Mouse (Mus musculus) lung, embryonic 15.5 days (tissue): ENCODE measurements around the gene Nfia. TPM values are rescaled to one million over a fixed set of nuclear protein-coding genes. Genes with fewer than 3 reads are reported as not detected.
A peak's percentile ranks its signal among the peaks of the same experiment; 100 is the strongest.

Source experiments
- ATAC-seq: fragments of 200-750 bp; cut with Nextera tagmentation; 2 replicates; pipeline ENCODE4 v1.8.0; 2017; ENCODE audit warnings: moderate number of reproducible peaks, borderline replicate concordance; ENCODE audit not compliant: low FRiP score, low TSS enrichment; ENCODE audit errors: extremely low read depth
- H3K27ac ChIP-seq: fragments of 300-500 bp; sonication (generic); 2 replicates; pipeline ENCODE4 v1.5.1; 2015; ENCODE audit warnings: moderate library complexity, mild to moderate bottlenecking, inconsistent platforms
- H3K27me3 ChIP-seq: fragments of 300-500 bp; sonication (generic); 2 replicates; pipeline ENCODE4 v1.6.1; 2015; ENCODE audit warnings: inconsistent platforms
- H3K36me3 ChIP-seq: fragments of 300-500 bp; sonication (generic); 2 replicates; pipeline ENCODE4 v1.6.1; 2015; ENCODE audit warnings: inconsistent platforms
- H3K4me1 ChIP-seq: fragments of 300-500 bp; sonication (generic); 2 replicates; pipeline ENCODE4 v1.6.1; 2015; ENCODE audit warnings: inconsistent platforms
- H3K4me2 ChIP-seq: fragments of 300-500 bp; sonication (generic); 2 replicates; pipeline ENCODE4 v1.6.1; 2015; ENCODE audit warnings: inconsistent platforms, mild to moderate bottlenecking, moderate library complexity
- H3K4me3 ChIP-seq: fragments of 300-500 bp; sonication (generic); 2 replicates; pipeline ENCODE4 v1.5.1; 2015; ENCODE audit warnings: mild to moderate bottlenecking, inconsistent platforms
- H3K9ac ChIP-seq: fragments of 300-500 bp; sonication (generic); 2 replicates; pipeline ENCODE4 v1.6.1; 2015; ENCODE audit warnings: inconsistent platforms
- H3K9me3 ChIP-seq: fragments of 300-500 bp; sonication (generic); 2 replicates; pipeline ENCODE4 v1.6.1; 2016; ENCODE audit warnings: inconsistent platforms
- WGBS: fragments of 180-500 bp; shearing (Covaris S2); methylation state at CpG from one replicate; pipeline ENCODE4 v1.1.7; 2015; 5-methylcytosine and 5-hydroxymethylcytosine counted together
- polyA plus RNA-seq: library from polyadenylated mRNA; unstranded; fragments of >200 nt; fragmentation: Nextera tagmentation; extraction: Ambion mirVana; gene quantifications from 2 replicates; pipeline ENCODE4 v1.2.1, GENCODE M21; 2015

Nfia gene
- polyA plus RNA-seq, 1 experiment from 2014 or later = 50.2 TPM

DNA sequence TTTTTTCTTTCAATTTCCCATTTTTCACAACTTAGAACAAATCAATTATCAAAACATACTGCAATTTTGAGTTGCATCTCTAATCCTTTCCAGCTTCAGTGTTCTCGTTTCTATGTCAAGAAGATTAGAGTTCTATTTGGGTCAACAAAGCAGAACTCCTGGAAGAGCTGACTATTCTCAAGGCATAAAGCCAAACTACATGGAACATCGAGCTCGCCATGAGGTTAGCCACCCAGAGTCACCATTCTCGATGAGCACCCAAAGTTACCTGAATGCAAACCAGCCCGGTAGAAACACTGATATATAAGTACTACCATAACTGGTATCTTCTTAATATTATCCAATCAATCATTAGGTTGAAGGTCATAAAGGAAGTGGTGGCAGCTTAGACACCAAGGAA is 5.0 kb upstream of the Nfia start:
- WGBS = 87% methylated on average over 5 of the region's 5 CpGs
- ATAC-seq = no peak
- no peaks in the 10 kb centered on the region for H3K27me3 ChIP-seq
- no peak overlapping the region for H3K4me3 ChIP-seq
- H3K36me3 ChIP-seq = no peaks in the 10 kb centered on the region
- peaks cover 4% of the 10 kb centered on the region for H3K4me1 ChIP-seq
- H3K27ac ChIP-seq = no peak overlapping the region
- H3K9ac ChIP-seq = no peak overlapping the region
- H3K9me3 ChIP-seq = no peaks in the 10 kb centered on the region
- no peak overlapping the region for H3K4me2 ChIP-seq

DNA sequence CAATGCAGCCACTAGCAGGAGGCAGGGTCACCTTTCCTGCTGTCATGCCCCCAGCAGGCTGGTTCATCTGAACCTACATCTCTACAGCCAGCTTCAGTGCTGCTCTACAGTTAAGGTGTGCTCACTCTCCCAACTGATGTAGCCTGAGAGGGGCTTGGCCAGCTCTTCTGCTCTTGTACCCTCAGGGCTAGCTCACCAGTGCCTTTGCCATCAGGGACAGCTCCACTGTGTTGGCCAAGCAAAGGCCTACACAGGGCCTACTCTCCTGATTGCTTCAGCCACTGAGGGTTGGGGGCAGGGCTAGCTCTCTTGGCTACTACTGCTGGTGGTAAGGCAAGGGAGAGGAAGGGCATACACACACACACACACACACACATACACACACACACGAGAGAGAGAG is 2.7 kb upstream of the Nfia start:
- 29% methylated on average over 1 of the region's 1 CpGs for WGBS

DNA sequence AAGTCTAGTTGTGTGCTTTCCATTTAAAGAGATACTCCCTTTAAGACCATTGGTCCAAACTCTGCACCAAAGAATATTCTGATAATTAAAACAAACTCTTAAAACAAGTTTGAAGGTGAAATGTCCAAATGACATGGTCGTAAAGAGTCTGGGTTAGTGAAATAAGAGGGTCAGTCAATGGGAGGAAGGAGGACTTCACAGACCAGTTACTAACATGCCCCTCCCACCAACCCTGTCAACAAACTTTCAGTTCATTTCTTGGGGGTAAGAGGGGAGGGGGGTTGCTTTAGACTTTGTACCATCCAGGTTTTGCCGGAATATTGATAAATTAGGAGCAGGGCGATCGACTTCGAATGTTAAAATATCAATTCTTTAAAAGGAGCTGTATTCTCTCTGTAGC is 1.1 kb upstream of the Nfia start:
- peak overlapping the region; percentile 96 for H3K27ac ChIP-seq
- no peaks in the 10 kb centered on the region for H3K27me3 ChIP-seq
- H3K4me1 ChIP-seq = peaks cover 26% of the 10 kb centered on the region
- ATAC-seq = no peak
- 5% methylated on average over 5 of the region's 5 CpGs for WGBS
- peak overlapping the region; percentile 45 for H3K4me3 ChIP-seq
- H3K4me2 ChIP-seq = peak overlapping the region; percentile 69
- no peaks in the 10 kb centered on the region for H3K36me3 ChIP-seq
- no peaks in the 10 kb centered on the region for H3K9me3 ChIP-seq
- peak overlapping the region; percentile 31 for H3K9ac ChIP-seq

More for the DNA sequence above, 2.7 kb upstream of the Nfia start:
- Histone ChIP-seq H3K9me3 (no peaks in the 10 kb centered on the region), H3K27ac (no peak overlapping the region), H3K4me2 (no peak overlapping the region), H3K27me3 (no peaks in the 10 kb centered on the region), H3K4me3 (no peak overlapping the region), H3K4me1 (peaks cover 18% of the 10 kb centered on the region), H3K9ac (no peak overlapping the region), H3K36me3 (no peaks in the 10 kb centered on the region)
- no peak for ATAC-seq

DNA sequence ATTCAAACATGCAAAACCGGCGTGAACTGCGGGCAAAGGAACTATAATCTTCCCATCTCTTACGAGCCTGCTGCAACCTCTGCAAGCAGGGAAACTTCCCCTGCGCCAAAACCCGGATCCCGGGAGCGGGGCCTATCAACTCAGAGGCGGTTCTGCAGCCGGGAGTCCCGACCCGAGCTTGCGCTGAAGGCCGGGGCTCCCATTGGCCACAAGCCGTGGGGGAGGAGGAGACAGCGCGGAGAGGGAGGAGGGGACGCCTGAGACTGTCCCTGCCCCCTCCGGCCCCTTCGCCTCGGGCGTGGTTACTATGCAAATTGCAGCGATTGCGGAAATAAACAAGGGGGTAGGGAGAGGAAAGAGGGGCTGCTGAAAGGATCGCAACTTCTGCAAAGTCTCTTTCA is 450 bp upstream of the Nfia start:
- Histone ChIP-seq H3K27ac (peak overlapping the region; percentile 96), H3K4me3 (peak overlapping the region; percentile 45), H3K9ac (peak overlapping the region; percentile 40), H3K9me3 (no peaks in the 10 kb centered on the region), H3K4me1 (peaks cover 26% of the 10 kb centered on the region), H3K4me2 (peak overlapping the region; percentile 69), H3K27me3 (no peaks in the 10 kb centered on the region), H3K36me3 (no peaks in the 10 kb centered on the region)
- ATAC-seq = peak; percentile 94
- 0% methylated on average over 25 of the region's 25 CpGs for WGBS

DNA sequence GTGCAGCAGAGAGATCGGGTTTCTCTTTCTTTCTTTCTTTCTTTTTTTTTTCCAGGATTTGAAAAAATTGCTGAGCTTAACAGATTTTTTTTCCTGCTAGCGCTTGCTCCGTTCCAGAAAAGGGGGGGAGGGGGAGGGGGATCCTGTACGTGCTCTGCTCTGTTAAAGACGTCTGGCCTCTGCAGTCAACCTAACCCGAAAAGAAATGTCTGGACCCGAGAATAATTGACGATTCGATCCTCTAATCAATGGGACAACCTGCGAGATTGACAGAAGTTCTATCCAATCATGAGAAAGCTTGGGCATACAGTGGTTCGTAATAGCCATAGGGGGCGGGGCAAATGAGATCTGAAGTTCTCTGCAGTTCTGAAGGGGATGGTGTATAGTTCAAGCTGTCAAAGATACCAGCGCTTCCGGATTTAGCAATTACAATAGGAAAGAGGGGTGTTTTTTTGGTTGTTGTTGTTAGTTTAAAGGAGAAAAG is 618 bp downstream of the Nfia start:
- Histone ChIP-seq H3K36me3 (no peaks in the 10 kb centered on the region), H3K9me3 (no peaks in the 10 kb centered on the region), H3K9ac (peak overlapping the region; percentile 40), H3K27me3 (no peaks in the 10 kb centered on the region), H3K4me3 (peak overlapping the region; percentile 45), H3K4me1 (peaks cover 26% of the 10 kb centered on the region), H3K4me2 (peak overlapping the region; percentile 69), H3K27ac (peak overlapping the region; percentile 96)
- 0% methylated on average over 14 of the region's 14 CpGs for WGBS
- peak; percentile 68 for ATAC-seq

DNA sequence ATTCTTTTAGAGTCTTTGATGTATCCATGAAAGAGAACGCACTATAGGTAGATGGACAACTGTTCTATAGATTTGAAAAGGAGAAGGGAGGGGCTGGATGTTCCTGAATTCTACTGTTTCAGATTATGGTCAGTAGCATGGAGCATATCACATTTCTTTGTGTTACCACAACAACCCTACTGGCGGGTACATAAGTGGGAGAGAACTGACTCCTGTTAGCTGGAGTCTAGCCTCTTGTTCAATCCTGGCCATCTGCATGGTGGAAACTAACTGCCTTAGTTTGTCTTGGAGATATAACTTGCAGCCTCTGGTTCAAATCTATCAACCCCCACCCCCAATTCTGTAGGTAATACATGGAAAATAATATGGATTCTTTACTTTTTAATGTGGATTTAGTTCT is 1.3 kb downstream of the Nfia start:
- Histone ChIP-seq H3K27ac (peak overlapping the region; percentile 96), H3K4me1 (peaks cover 26% of the 10 kb centered on the region), H3K4me2 (peak overlapping the region; percentile 69), H3K36me3 (no peaks in the 10 kb centered on the region), H3K9me3 (no peaks in the 10 kb centered on the region), H3K4me3 (peak overlapping the region; percentile 45), H3K27me3 (no peaks in the 10 kb centered on the region), H3K9ac (no peak overlapping the region)
- no peak for ATAC-seq
- WGBS = 71% methylated on average over 2 of the region's 2 CpGs

DNA sequence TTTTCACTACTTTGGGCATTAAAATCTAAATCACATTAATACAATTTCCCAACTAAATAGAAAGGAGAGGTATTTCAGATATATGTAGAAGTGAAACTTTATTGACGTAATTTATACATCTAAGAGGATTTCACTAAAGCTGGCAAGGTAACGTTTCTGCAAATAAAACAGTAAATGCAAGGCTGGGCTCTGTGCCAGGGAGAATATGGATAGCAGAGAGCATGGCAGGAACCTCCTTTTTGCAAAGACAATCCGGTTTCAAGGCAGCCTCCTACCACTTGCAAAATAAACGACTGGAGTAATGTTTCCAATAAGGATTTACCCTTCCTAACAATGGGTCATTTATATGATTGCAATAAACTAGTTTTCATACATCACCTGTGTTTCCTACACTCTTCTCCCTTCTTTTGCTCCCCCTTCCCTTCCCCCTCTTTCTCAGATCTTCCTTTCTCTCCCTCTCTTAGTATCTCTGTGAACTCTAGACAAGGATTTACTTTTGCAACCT is 2.0 kb downstream of the Nfia start:
- H3K9me3 ChIP-seq = no peaks in the 10 kb centered on the region
- peak overlapping the region; percentile 95 for H3K27ac ChIP-seq
- no peaks in the 10 kb centered on the region for H3K27me3 ChIP-seq
- peaks cover 26% of the 10 kb centered on the region for H3K4me1 ChIP-seq
- H3K4me2 ChIP-seq = peak overlapping the region; percentile 76
- 10% methylated on average over 4 of the region's 4 CpGs for WGBS
- no peak for ATAC-seq
- H3K36me3 ChIP-seq = no peaks in the 10 kb centered on the region
- peak overlapping the region; percentile 6; the same call in 1 of the 2 replicates for H3K9ac ChIP-seq
- peak overlapping the region; percentile 97 for H3K4me3 ChIP-seq

DNA sequence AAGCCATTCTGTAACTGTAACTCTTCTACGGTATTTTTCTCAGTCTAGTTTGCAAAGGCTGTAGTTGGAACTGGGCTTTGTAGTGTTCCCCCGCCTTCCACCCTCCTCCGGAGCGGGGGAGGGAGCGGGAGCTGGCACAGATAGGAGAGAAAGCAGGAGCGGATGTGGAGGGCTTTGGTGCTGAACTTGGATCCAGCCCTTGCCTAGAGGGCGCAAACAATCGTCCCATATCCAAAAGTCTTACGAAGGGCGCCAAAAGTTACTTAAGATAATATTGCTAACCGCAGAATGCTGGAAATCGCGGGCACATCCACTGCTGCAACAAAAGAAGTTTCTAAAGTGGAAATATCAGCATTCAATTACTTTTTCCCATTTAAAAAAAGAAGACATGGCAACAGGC is 2.5 kb downstream of the Nfia start:
- peaks cover 26% of the 10 kb centered on the region for H3K4me1 ChIP-seq
- peak overlapping the region; percentile 97 for H3K4me3 ChIP-seq
- H3K27me3 ChIP-seq = no peaks in the 10 kb centered on the region
- H3K4me2 ChIP-seq = peak overlapping the region; percentile 76
- peak overlapping the region; percentile 95 for H3K27ac ChIP-seq
- no peaks in the 10 kb centered on the region for H3K9me3 ChIP-seq
- 0% methylated on average over 13 of the region's 13 CpGs for WGBS
- peak; percentile 48; the same call in 1 of the 2 replicates for ATAC-seq
- H3K9ac ChIP-seq = peak overlapping the region; percentile 98
- no peaks in the 10 kb centered on the region for H3K36me3 ChIP-seq

DNA sequence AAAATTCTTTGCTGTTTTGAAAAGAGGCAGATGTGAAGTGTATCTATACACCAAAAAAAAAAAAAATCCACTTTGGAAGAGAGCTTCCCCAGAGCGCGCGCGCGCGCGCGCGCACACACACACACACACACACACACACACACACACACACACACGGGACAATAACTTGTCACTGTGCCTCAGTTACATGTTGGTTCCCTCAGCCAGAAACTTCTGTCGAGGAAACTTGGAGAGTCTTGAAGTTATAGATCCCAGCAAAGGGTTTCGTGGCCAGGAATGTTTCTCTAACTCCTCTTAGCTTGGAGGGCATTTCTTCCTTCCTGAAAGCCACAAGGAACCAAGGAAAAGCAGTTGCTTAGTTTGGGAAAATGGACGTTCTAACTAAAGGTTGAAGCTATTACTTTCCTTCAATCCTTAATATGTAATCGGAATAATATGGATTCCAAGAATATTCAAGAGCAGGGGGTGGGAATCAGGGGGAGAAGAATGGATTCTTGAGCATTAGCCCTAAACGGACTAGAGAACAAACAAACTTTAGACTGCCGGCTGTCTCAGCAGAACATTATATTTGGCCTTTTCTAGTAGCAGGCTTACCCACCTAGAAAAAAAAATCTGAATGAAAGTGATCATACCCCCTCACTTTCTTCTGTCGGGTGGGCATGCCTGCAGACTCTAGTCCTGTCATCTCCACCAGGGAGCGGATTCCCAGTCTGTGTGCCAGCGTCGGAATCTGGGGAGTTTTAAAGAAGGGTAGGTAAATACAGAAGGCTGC is 3.1 kb downstream of the Nfia start:
- Histone ChIP-seq H3K4me1 (peaks cover 27% of the 10 kb centered on the region), H3K9me3 (no peaks in the 10 kb centered on the region), H3K27ac (peak overlapping the region; percentile 95), H3K9ac (peak overlapping the region; percentile 98), H3K4me2 (peak overlapping the region; percentile 76), H3K27me3 (no peaks in the 10 kb centered on the region), H3K4me3 (peak overlapping the region; percentile 97), H3K36me3 (no peaks in the 10 kb centered on the region)
- ATAC-seq = no peak
- under 1% methylated on average over 20 of the region's 20 CpGs for WGBS

DNA sequence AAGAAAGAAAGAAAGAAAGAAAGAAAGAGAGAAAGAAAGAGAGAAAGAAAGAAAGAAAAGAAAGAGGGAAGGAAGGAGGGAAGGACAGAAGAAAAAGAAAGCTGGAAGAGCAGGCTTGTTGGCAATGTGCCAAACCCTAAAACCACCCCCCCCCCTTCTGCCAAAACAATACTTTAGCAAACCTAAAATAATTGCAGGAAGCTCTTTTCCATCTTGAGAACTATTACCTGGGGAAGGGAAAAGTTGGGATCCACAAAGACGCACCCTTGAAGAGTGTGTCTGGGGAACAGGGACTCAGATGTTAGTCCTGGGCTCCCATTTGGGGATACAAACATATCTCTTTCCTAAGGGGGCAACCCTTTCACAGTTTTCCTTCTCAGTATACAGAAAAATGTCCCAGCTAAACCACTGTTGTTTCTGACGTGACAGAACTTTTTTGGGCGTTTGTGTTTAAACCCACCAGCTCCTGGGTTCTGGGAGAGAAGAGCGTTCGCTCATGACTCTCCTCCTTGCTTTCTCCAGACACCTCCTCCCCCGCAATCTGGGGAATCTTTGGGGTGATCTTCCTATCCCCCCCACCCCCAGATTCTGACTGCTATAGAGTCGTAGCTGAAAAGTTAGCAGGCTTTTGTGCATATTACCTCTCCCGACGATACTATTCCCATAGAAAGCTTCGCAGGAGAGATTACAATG is 4.0 kb downstream of the Nfia start:
- under 1% methylated on average over 10 of the region's 10 CpGs for WGBS
- Histone ChIP-seq H3K9me3 (no peaks in the 10 kb centered on the region), H3K4me2 (peak overlapping the region; percentile 76), H3K4me3 (peak overlapping the region; percentile 97), H3K27ac (peak overlapping the region; percentile 95), H3K27me3 (no peaks in the 10 kb centered on the region), H3K4me1 (peaks cover 29% of the 10 kb centered on the region), H3K36me3 (no peaks in the 10 kb centered on the region), H3K9ac (peak overlapping the region; percentile 98)
- no peak for ATAC-seq

DNA sequence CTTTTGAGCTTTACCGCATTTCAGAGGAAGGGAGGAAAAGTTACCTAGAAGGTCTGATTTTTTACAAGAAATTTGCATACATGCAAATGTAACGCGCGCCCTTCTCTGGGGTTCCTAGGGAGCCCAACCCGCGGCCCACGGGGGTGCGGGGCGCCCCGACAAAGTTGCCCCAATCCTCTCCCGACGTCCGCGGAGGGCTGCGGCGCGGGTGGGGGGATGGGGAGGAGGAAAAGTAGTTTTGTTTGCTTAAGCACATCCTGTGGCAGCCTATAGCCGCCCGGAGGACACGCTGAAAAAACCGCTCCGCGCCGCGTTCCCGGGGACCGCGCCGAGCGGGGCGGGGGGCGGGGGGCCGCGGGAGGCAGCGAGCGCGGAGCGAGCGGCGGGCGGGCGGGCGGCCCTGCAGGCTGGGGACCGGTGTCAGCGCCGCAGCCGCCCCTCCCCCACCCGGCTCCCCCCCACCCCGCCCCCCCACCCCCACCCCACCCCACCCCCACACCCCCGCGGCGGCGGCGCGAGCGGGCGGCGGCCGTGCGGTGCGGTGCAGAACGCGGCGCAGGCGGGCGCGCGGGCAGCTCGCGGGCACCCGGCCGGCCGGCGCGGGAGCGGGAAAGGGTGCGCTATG is 4.7 kb downstream of the Nfia start:
- H3K4me3 ChIP-seq = peak overlapping the region; percentile 97
- H3K9ac ChIP-seq = peak overlapping the region; percentile 98
- no peaks in the 10 kb centered on the region for H3K36me3 ChIP-seq
- ATAC-seq = peak; percentile 51
- H3K27me3 ChIP-seq = no peaks in the 10 kb centered on the region
- under 1% methylated on average over 50 of the region's 77 CpGs for WGBS
- H3K27ac ChIP-seq = peak overlapping the region; percentile 95
- no peaks in the 10 kb centered on the region for H3K9me3 ChIP-seq
- peak overlapping the region; percentile 76 for H3K4me2 ChIP-seq
- H3K4me1 ChIP-seq = peaks cover 27% of the 10 kb centered on the region
